Mouse (Mus musculus): ENCODE measurements at regions not wholly inside any gene's neighbourhood (a gene's known extent, or its start where the extent isn't known, plus 50 kb on each side); places are given as distances from the start of the nearest gene placed in this dataset.
A peak's percentile ranks its signal among the peaks of the same experiment; 100 is the strongest.
"Not testable (repeated sequence)": the region's sequence is repeated elsewhere in the genome, so short reads cannot be mapped to it uniquely, and the experiment has no call there.

DNA sequence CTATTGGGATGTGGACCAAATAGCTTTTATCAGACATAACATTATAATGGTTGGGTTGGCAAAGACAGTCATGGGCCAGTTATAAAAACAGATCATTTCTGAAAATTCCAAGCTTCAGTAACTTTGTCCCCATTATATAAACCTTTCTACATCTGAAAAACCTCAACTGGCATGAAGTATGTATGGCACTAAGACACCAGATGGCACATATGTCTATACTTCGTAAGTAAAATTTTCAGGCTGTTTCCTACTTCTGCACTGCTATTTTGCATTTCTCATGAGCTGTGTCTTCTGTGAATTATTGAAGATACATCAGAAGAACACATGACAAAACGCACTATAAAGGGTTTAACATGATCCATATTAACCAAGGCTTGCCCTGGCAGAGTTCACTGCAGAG is 428.1 kb downstream of the Pom121l12 start:
- H3K27me3 ChIP-seq (ENCODE audit: control insufficient read depth, insufficient read depth, low read depth, low read length): no peaks in the 10 kb centered on the region
- H3K27ac ChIP-seq (ENCODE audit: low read length): no peak overlapping the region
- no peak for ATAC-seq (ENCODE audit: low read depth)
- H3K4me1 ChIP-seq (ENCODE audit: control insufficient read depth, low read depth, low read length): no peaks in the 10 kb centered on the region
- no peak overlapping the region for H3K4me2 ChIP-seq (ENCODE audit: low read depth, low read length)
- no peaks in the 10 kb centered on the region for H3K36me3 ChIP-seq (ENCODE audit: control insufficient read depth, insufficient read depth)
- H3K9me3 ChIP-seq (replicated peaks; ENCODE audit: control insufficient read depth, low read length): no peaks in the 10 kb centered on the region
- no peak overlapping the region for H3K4me3 ChIP-seq (ENCODE audit: low read depth, low read length)
- no peak overlapping the region for H3K9ac ChIP-seq (ENCODE audit: low read depth, low read length)
- WGBS (ENCODE audit: insufficient replicate concordance): 51% methylated on average over 2 of the region's 2 CpGs

DNA sequence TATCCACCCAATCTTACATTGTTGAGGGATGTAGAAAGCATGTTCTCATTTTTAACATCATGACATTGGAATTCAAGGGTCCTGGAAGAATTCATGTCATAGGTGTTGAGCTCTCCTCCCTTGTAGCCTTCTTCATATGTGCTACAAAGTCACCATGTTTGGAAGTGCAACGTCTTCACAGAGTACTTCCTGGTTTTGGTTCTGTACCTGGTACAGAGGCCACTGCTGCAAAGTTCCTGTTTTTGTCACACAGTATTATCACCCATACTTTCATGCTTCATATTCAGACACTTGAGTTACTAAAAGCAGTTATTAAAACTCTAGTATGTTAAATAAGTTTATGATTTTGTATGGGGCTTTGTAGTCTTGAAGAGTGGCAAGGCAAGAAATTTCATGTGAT is 443.1 kb downstream of the Pom121l12 start:
- H3K36me3 ChIP-seq (ENCODE audit: control insufficient read depth, insufficient read depth): no peaks in the 10 kb centered on the region
- no peaks in the 10 kb centered on the region for H3K9me3 ChIP-seq (replicated peaks; ENCODE audit: control insufficient read depth, low read length)
- no peaks in the 10 kb centered on the region for H3K4me1 ChIP-seq (ENCODE audit: control insufficient read depth, low read depth, low read length)
- H3K4me3 ChIP-seq (ENCODE audit: low read depth, low read length): no peak overlapping the region
- no peak overlapping the region for H3K27ac ChIP-seq (ENCODE audit: low read length)
- WGBS (ENCODE audit: insufficient replicate concordance): 23% methylated on average over 1 of the region's 1 CpGs
- no peak for ATAC-seq (ENCODE audit: low read depth)
- no peak overlapping the region for H3K9ac ChIP-seq (ENCODE audit: low read depth, low read length)
- H3K4me2 ChIP-seq (ENCODE audit: low read depth, low read length): no peak overlapping the region
- no peaks in the 10 kb centered on the region for H3K27me3 ChIP-seq (ENCODE audit: control insufficient read depth, insufficient read depth, low read depth, low read length)

DNA sequence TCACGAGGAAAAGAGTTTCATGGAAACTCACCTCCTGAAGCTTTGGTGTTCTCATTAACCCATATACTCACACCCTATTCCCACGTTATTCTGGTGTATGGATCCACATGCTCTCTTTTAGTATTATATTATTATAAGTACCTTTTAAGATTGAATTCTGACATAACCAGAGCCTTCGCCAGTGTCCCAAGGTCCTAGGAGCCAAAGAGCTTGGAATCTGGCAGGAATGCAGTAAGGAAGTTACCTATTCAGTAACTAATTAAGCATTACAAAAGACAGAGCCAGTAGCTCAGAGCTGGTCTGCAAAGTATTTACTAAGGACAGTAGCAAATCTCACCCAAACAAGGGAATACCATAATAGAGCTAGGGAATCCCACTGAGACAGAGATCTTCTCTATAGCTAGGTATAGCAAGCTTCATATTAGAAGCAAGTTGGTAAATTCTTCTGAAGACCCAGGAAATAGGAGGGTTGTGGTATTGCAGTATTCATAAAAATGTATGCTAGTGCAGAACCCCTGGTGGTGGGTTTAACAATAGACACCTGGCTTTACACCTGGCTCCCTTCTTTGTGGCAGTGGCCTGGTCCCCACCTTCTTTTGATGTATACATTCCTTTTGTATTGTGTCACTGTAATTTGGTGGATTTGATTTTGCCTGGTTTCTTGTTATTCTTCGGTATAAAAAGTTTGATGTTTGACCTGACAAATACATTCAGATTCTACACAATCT is 490.0 kb downstream of the Pom121l12 start:
- ATAC-seq (ENCODE audit: low read depth); H3K27me3 ChIP-seq (ENCODE audit: control insufficient read depth, insufficient read depth, low read depth, low read length); H3K9me3 ChIP-seq (replicated peaks; ENCODE audit: control insufficient read depth, low read length); H3K4me1 ChIP-seq (ENCODE audit: control insufficient read depth, low read depth, low read length); H3K27ac ChIP-seq (ENCODE audit: low read length); H3K9ac ChIP-seq (ENCODE audit: low read depth, low read length); H3K4me2 ChIP-seq (ENCODE audit: low read depth, low read length); H3K4me3 ChIP-seq (ENCODE audit: low read depth, low read length); H3K36me3 ChIP-seq (ENCODE audit: control insufficient read depth, insufficient read depth): not testable (repeated sequence)
- 53% methylated on average over 4 of the region's 4 CpGs for WGBS (ENCODE audit: insufficient replicate concordance)

- no peak overlapping the region for H3K9ac ChIP-seq (ENCODE audit: low read depth, low read length)
- H3K9me3 ChIP-seq (replicated peaks; ENCODE audit: control insufficient read depth, low read length): no peaks in the 10 kb centered on the region
- ATAC-seq (ENCODE audit: low read depth): peak; percentile 47; the same call in 1 of the 2 replicates
- no peak overlapping the region for H3K27ac ChIP-seq (ENCODE audit: low read length)
- H3K36me3 ChIP-seq (ENCODE audit: control insufficient read depth, insufficient read depth): no peaks in the 10 kb centered on the region
- no peak overlapping the region for H3K4me2 ChIP-seq (ENCODE audit: low read depth, low read length)
- H3K27me3 ChIP-seq (ENCODE audit: control insufficient read depth, insufficient read depth, low read depth, low read length): no peaks in the 10 kb centered on the region
- H3K4me3 ChIP-seq (ENCODE audit: low read depth, low read length): no peak overlapping the region
- H3K4me1 ChIP-seq (ENCODE audit: control insufficient read depth, low read depth, low read length): no peaks in the 10 kb centered on the region
These were observed 497.8 kb downstream of the Pom121l12 start for GRCm38 (mm10) chr11:15096900-15097299.

DNA sequence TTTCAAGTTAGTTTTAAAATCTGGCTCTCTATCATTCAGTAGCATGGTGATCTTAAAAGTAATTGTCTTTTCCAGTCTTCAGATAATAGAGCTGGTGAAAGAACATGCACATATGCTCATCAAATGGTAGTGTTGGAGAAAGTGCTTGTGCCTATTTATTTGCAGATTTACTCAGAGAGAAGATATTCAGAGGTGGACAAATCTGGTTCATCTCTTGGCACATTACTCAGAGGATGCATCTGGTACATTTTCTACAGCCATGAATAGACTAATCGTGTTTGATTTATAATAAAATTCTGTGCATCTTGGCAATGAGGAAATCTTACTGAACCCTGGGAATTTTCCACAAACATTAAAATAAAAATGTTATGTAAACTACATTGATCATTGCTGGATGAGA is 509.0 kb downstream of the Pom121l12 start:
- Histone ChIP-seq H3K27me3 (ENCODE audit: control insufficient read depth, insufficient read depth, low read depth, low read length) (no peaks in the 10 kb centered on the region), H3K36me3 (ENCODE audit: control insufficient read depth, insufficient read depth) (no peaks in the 10 kb centered on the region), H3K27ac (ENCODE audit: low read length) (no peak overlapping the region), H3K4me1 (ENCODE audit: control insufficient read depth, low read depth, low read length) (no peaks in the 10 kb centered on the region), H3K4me2 (ENCODE audit: low read depth, low read length) (no peak overlapping the region), H3K4me3 (ENCODE audit: low read depth, low read length) (no peak overlapping the region), H3K9ac (ENCODE audit: low read depth, low read length) (no peak overlapping the region), H3K9me3 (replicated peaks; ENCODE audit: control insufficient read depth, low read length) (no peaks in the 10 kb centered on the region)
- WGBS (ENCODE audit: insufficient replicate concordance): 63% methylated on average over 1 of the region's 1 CpGs
- ATAC-seq (ENCODE audit: low read depth): no peak

GRCm38 (mm10) chr11:15113583-15113982 is 514.5 kb downstream of the Pom121l12 start:
- Histone ChIP-seq H3K9me3 (replicated peaks; ENCODE audit: control insufficient read depth, low read length) (no peaks in the 10 kb centered on the region), H3K4me3 (ENCODE audit: low read depth, low read length) (no peak overlapping the region), H3K27me3 (ENCODE audit: control insufficient read depth, insufficient read depth, low read depth, low read length) (no peaks in the 10 kb centered on the region), H3K27ac (ENCODE audit: low read length) (no peak overlapping the region), H3K36me3 (ENCODE audit: control insufficient read depth, insufficient read depth) (no peaks in the 10 kb centered on the region), H3K4me1 (ENCODE audit: control insufficient read depth, low read depth, low read length) (no peaks in the 10 kb centered on the region), H3K4me2 (ENCODE audit: low read depth, low read length) (no peak overlapping the region), H3K9ac (ENCODE audit: low read depth, low read length) (no peak overlapping the region)
- no peak for ATAC-seq (ENCODE audit: low read depth)
- WGBS (ENCODE audit: insufficient replicate concordance): 63% methylated on average over 3 of the region's 3 CpGs

- Histone ChIP-seq H3K4me3 (ENCODE audit: low read depth, low read length) (no peak overlapping the region), H3K9ac (ENCODE audit: low read depth, low read length) (no peak overlapping the region), H3K9me3 (replicated peaks; ENCODE audit: control insufficient read depth, low read length) (no peaks in the 10 kb centered on the region), H3K4me2 (ENCODE audit: low read depth, low read length) (no peak overlapping the region), H3K36me3 (ENCODE audit: control insufficient read depth, insufficient read depth) (no peaks in the 10 kb centered on the region), H3K4me1 (ENCODE audit: control insufficient read depth, low read depth, low read length) (no peaks in the 10 kb centered on the region), H3K27ac (ENCODE audit: low read length) (no peak overlapping the region), H3K27me3 (ENCODE audit: control insufficient read depth, insufficient read depth, low read depth, low read length) (no peaks in the 10 kb centered on the region)
- 54% methylated on average over 2 of the region's 2 CpGs for WGBS (ENCODE audit: insufficient replicate concordance)
- no peak for ATAC-seq (ENCODE audit: low read depth)
These were observed 526.7 kb downstream of the Pom121l12 start for GRCm38 (mm10) chr11:15125812-15126211.
